Mouse (Mus musculus) heart, postnatal 36 days (tissue): ENCODE results near the gene Gabpb1. TPM values are rescaled to one million over a fixed set of nuclear protein-coding genes. Genes with fewer than 3 reads are reported as not detected.

Experiments used
- DNase-seq, 2 experiments: peaks; one replicate each; pipeline ENCODE4 v3.0.0; 2021 to 2022
- intact Hi-C: fragments of 180-260 bp; cut with DNase I; formaldehyde crosslinking; loops from one replicate; pipeline ENCODE4 v1.15.1; 2025
- total RNA-seq, 2 experiments: library from RNA; stranded (reverse); gene quantifications; 2 replicates each; pipeline ENCODE4 v1.2.3; 2021

Gene Gabpb1
- 10 to 100 TPM; 12.1 to 13.6 TPM for total RNA-seq

DNA sequence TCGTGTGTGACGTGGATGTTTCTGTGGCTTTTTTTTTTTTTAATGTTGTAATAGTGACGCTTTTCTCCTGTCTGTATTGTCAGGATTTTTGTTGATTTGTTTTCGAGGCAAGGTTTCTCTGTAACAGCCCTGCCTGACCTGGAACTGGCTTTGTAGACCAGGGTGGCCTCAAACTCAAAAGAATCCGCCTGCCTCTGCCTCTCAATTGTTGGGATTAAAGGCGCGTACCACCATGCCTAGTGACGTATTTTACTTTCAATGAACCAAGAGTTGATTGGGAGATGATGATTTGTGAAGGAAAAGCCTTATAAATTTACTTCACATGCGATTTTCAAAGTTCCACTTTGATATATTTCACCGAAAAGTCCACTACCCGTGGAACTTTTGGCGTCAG lies at the start of gene Gabpb1:
Gene Gabpb1, minus strand, starts transcription at position 216 of the 394 bp plus-strand sequence.
- intact Hi-C loops = no loop called here
- DNase-seq = no peak

DNA sequence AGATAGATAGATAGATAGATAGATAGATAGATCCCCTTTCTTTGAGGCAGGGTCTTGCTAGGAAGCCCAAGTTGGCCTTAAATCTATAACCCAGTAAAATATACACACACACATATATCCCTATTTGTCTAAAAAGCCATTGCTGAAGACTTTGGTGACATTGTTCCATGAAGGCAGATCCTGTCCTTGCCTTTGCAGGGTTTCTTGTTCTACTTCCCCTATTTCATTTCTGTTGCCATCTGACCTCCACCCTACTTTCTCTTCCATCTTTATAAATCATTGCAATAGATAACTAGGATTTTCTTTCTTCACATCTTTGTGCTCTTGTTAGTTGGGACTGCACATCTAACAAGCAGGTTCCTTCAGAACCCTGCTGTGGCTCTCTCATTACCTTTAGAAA lies 36.8 kb upstream of the Gabpb1 start:
- no peak for DNase-seq
- intact Hi-C loops = no loop called here

DNA sequence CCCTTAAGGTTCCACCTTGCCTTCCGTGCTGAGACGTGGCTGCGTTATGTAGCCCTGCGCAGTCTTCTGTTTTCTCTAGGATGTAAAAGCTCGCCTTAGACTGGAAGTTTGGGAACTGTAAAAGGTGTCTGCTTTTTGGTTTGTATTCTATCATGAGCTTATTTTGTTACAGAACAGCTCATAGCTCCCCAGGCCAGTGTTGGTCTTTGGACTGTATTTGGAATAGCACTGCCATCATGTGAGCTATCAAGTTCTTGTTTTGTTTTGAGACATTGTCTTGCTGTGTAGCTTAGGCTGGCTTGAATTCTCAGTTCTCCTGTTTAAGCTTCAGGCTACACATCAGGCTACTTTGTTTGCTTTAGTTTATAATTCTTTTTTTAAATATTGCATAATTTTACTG lies 36.4 kb upstream of the Gabpb1 start:
- DNase-seq = no peak
- intact Hi-C loops = no loop called here

GRCm38 (mm10) chr2:126708361-126708760 lies 32.2 kb upstream of the Gabpb1 start:
- intact Hi-C loops = loop anchor here (5.0 kb wide), 1 partner anchor 116 kb away; no protein-coding TSS in a partner anchor
- DNase-seq = no peak

GRCm38 (mm10) chr2:126707438-126707779 lies 31.3 kb upstream of the Gabpb1 start:
- no peak for DNase-seq
- intact Hi-C loops = loop anchor here (1.0 to 5.0 kb wide), 2 partner anchors 32 to 115 kb away; no protein-coding TSS in a partner anchor

- peak; percentile 98 for DNase-seq
- intact Hi-C loops = loop anchor here (1.0 to 5.0 kb wide), 2 partner anchors 32 to 115 kb away; no protein-coding TSS in a partner anchor
Measured at GRCm38 (mm10) chr2:126706759-126707437, 30.8 kb upstream of the Gabpb1 start, which contains the start of gene Usp8. Gene Usp8, plus strand, starts transcription at chr2:126707328.

DNA sequence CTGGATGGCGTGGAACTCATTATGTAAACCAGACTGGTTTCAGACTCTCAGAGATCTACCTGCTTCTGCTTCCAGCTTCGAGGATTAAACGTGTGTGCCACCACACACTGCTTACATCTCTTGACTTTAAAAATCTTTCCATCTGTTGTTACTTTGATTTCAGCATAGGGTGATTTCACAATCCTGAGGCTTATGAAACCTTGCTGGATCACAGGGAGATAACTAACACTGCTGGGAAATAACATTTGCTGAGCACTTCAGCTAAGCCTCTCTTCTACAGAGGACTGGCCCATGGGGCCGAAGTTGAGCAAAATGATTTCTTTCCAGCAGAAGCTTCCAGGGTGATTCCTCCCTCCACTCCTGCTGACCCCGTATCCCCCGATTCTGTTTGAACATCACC lies 19.1 kb upstream of the Gabpb1 start:
- intact Hi-C loops = no loop called here

GRCm38 (mm10) chr2:126691290-126691689 lies 15.2 kb upstream of the Gabpb1 start:
- DNase-seq = no peak
- intact Hi-C loops = no loop called here

More for the DNA sequence above, 19.1 kb upstream of the Gabpb1 start:
- no peak for DNase-seq

DNA sequence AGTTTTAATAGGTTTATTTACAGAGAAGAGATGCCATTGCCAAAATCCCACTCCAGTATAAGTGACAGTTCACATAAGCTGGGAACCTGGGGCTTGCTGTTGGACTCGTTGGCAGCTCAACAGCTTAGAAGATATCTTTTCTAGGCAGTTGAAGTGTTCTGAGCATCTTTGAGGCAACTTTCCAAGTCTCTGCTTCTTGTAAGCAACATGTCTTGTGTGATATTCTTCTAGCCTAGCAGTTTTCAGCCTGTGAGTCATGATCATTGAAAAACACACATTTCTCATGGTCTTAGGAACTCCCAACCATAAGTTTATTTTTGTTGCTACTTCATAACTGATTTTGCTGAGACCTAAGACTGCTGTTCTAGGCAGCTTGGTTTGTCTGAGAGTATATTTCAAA lies 6.8 kb upstream of the Gabpb1 start:
- intact Hi-C loops = no loop called here

GRCm38 (mm10) chr2:126682333-126682732 lies 6.2 kb upstream of the Gabpb1 start:
- intact Hi-C loops = no loop called here
- DNase-seq = peak; percentile 13 to 28

More for the DNA sequence above, 6.8 kb upstream of the Gabpb1 start:
- DNase-seq = no peak

- DNase-seq = no peak
- intact Hi-C loops = no loop called here
Measured at GRCm38 (mm10) chr2:126677366-126677765, 1.2 kb upstream of the Gabpb1 start.

GRCm38 (mm10) chr2:126675169-126676121 lies 692 bp downstream of the Gabpb1 start:
- peak; percentile 86 to 95 for DNase-seq
- intact Hi-C loops = loop anchor here (1.0 kb wide), 1 partner anchor 32 kb away; the partner anchor contains the start of gene Usp8

DNA sequence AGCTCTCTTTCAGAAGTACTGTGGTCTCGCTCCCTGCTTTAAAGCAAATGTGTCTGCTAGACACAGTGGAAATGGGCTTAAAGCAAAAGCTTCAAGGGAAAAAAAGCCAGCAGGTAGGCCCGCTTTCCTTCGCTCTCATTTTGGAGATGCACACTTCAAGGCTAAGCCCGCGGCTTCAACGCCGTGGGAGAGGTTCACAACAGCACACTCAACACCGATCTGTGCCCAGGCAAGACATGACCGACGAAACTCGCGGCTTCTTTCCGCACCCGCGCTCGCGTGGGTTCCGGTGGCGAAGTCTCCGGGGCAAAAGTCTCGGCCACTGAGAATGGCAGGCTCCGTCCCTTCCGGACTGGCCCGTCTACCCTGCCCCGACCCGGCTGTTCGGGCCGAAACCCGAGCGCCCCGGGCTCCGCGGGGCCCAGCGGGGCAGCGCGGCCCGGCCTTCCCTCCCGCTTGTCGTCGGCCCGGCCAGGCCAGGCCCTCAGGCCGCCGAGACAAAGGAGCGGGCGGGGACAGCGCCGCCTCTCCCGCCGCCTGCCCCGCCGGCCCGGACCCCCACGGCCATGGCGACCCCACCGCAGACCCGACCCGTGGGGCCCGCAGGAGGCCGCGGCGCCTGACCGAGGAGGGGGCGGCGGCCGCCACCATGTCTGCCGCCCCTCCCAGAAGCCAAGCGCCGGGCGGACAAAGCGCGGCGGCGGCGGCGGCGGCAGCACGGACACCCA lies 1.5 kb downstream of the Gabpb1 start:
- intact Hi-C loops = loop anchor here (1.0 kb wide), 1 partner anchor 33 kb away; the partner anchor contains the start of gene Usp8
- peak in 1 of 2 experiments; percentile 50 for DNase-seq

GRCm38 (mm10) chr2:126673317-126674242 lies 2.6 kb downstream of the Gabpb1 start:
- DNase-seq = no peak
- intact Hi-C loops = no loop called here

DNA sequence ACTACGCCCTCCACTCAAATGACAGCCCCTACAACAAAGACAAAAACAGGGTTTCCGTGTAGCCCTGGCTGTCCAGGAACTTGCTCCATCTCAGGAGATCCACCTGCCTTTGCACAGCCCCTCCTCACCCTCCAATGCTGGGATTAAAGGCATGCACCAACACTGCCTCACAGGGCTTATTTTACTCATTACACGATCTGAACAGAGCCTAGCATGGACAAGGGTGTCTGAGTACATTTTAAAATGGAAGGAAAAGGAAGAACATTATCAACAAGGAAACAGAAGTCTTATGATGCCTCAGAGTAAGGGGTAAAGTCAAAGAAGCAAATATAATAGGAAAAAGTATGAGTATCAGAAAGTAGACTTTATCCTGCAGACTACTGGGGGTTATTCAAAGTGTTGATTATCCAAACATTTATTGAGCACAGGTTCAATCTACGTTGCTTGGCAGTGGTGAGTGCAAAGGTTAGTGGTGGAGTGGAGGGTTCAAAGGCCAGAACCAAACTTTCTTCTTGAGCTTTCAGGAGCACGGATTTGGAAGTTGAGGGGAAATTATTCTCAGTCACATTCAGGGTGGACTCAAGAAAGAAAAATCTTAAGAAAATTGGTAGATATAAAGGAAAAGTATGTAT lies 7.4 kb downstream of the Gabpb1 start:
- no peak for DNase-seq
- intact Hi-C loops = no loop called here

GRCm38 (mm10) chr2:126665984-126666383 lies 10.2 kb downstream of the Gabpb1 start:
- intact Hi-C loops = loop anchor here (2.0 kb wide), 1 partner anchor 73 kb away; no protein-coding TSS in a partner anchor
- DNase-seq = no peak

DNA sequence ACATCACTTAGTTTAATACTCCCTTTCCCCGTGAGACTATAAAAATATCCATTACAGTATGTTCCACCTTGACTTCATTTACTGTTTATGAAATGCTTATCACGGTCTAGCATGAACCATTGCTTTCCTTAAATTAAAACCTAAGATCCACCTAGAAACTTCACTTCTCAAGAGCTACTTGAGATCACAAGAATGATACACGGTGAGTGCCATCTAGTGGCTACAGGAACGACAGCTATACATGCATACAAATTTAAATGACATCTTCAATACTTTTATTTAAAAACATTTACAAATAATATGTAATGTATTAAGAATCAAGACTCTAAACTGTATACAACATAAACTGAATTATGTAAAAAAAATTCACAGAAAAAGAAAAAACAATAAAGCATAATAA lies 12.7 kb downstream of the Gabpb1 start:
- DNase-seq = no peak
- intact Hi-C loops = no loop called here

DNA sequence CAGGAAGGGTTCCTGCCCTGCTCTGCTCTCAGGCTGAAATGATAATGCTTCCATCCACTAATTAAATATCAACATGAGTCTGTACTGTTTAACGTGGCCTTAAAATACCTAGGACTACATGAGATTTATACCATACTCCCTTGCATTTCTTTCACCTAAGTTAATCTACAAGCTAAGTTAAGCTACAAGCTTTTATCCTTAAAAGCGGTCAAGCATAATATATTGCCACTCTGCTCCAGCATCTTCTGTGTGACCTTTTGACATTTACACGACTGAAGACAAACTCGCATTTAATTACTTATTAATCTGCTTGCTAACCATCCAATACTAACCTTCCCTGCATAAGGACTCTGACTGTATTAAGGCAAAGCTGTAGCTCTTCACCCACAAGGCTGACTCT lies 23.2 kb downstream of the Gabpb1 start:
- intact Hi-C loops = no loop called here
- DNase-seq = no peak

- DNase-seq = no peak
- intact Hi-C loops = no loop called here
Measured at GRCm38 (mm10) chr2:126647762-126648161, 28.4 kb downstream of the Gabpb1 start.
